Mouse (Mus musculus): ENCODE data around the gene Stag1. TPM values are rescaled to one million over a fixed set of nuclear protein-coding genes. Genes with fewer than 3 reads are reported as not detected.
A peak's percentile ranks its signal among the peaks of the same experiment; 100 is the strongest.

The Stag1 gene
- polyA plus RNA-seq, 1 experiment from 2014 or later: 50.6 TPM

GRCm38 (mm10) chr9:100571511-100571910, 26.1 kb upstream of the Stag1 start:
- H3K27ac ChIP-seq (ENCODE audit: low read depth, low read length): no peak overlapping the region
- WGBS: 73% methylated on average over 1 of the region's 1 CpGs
- ATAC-seq (ENCODE audit: insufficient read depth, low FRiP score, low TSS enrichment): no peak

GRCm38 (mm10) chr9:100573300-100573699, 24.3 kb upstream of the Stag1 start:
- Histone ChIP-seq H3K4me1 (ENCODE audit: control insufficient read depth, insufficient read depth, low read length) (0 out of 2 replicates have a peak, but pooled peaks cover 2% of the 10 kb centered on the region), H3K9me3 (ENCODE audit: control insufficient read depth, low read length) (no peaks in the 10 kb centered on the region), H3K27ac (ENCODE audit: low read depth, low read length) (no peak overlapping the region), H3K9ac (ENCODE audit: low read length) (no peak overlapping the region), H3K27me3 (ENCODE audit: control insufficient read depth, insufficient read depth, low read length) (no peaks in the 10 kb centered on the region), H3K36me3 (ENCODE audit: control insufficient read depth, insufficient read depth, low read length) (no peaks in the 10 kb centered on the region), H3K4me2 (ENCODE audit: low read depth) (no peak overlapping the region), H3K4me3 (ENCODE audit: low read depth, low read length) (no peak overlapping the region)
- 78% methylated on average over 2 of the region's 2 CpGs for WGBS
- ATAC-seq (ENCODE audit: insufficient read depth, low FRiP score, low TSS enrichment) (no peak), DNase-seq (ENCODE audit: low spot score) (no peak)

More at GRCm38 (mm10) chr9:100571511-100571910, 26.1 kb upstream of the Stag1 start:
- Histone ChIP-seq H3K9me3 (ENCODE audit: control insufficient read depth, low read length) (no peaks in the 10 kb centered on the region), H3K4me3 (ENCODE audit: low read depth, low read length) (no peak overlapping the region), H3K36me3 (ENCODE audit: control insufficient read depth, insufficient read depth, low read length) (no peaks in the 10 kb centered on the region), H3K27me3 (ENCODE audit: control insufficient read depth, insufficient read depth, low read length) (no peaks in the 10 kb centered on the region), H3K4me2 (ENCODE audit: low read depth) (peak overlapping the region; percentile 65; the same call in 1 of the 2 replicates), H3K9ac (ENCODE audit: low read length) (no peak overlapping the region), H3K4me1 (ENCODE audit: control insufficient read depth, insufficient read depth, low read length) (0 out of 2 replicates have a peak, but pooled peaks cover 2% of the 10 kb centered on the region)
- no peak for DNase-seq (ENCODE audit: low spot score)

- H3K27me3 ChIP-seq (ENCODE audit: control insufficient read depth, insufficient read depth, low read length): no peaks in the 10 kb centered on the region
- ATAC-seq (ENCODE audit: insufficient read depth, low FRiP score, low TSS enrichment): no peak
- 70% methylated on average over 5 of the region's 5 CpGs for WGBS
- H3K4me2 ChIP-seq (ENCODE audit: low read depth): no peak overlapping the region
- H3K4me1 ChIP-seq (ENCODE audit: control insufficient read depth, insufficient read depth, low read length): 0 out of 2 replicates have a peak, but pooled peaks cover 2% of the 10 kb centered on the region
- no peak overlapping the region for H3K4me3 ChIP-seq (ENCODE audit: low read depth, low read length)
- H3K27ac ChIP-seq (ENCODE audit: low read depth, low read length): no peak overlapping the region
- no peaks in the 10 kb centered on the region for H3K36me3 ChIP-seq (ENCODE audit: control insufficient read depth, insufficient read depth, low read length)
- no peaks in the 10 kb centered on the region for H3K9me3 ChIP-seq (ENCODE audit: control insufficient read depth, low read length)
- H3K9ac ChIP-seq (ENCODE audit: low read length): no peak overlapping the region
- DNase-seq (ENCODE audit: low spot score): no peak
These were observed 23.7 kb upstream of the Stag1 start for GRCm38 (mm10) chr9:100573942-100574341.

- no peak overlapping the region for H3K4me2 ChIP-seq (ENCODE audit: low read depth)
- no peak overlapping the region for H3K4me3 ChIP-seq (ENCODE audit: low read depth, low read length)
- no peaks in the 10 kb centered on the region for H3K36me3 ChIP-seq (ENCODE audit: control insufficient read depth, insufficient read depth, low read length)
- no peak for DNase-seq (ENCODE audit: low spot score)
- no peaks in the 10 kb centered on the region for H3K27me3 ChIP-seq (ENCODE audit: control insufficient read depth, insufficient read depth, low read length)
- 70% methylated on average over 20 of the region's 20 CpGs for WGBS
- no peaks in the 10 kb centered on the region for H3K9me3 ChIP-seq (ENCODE audit: control insufficient read depth, low read length)
- H3K27ac ChIP-seq (ENCODE audit: low read depth, low read length): no peak overlapping the region
- H3K9ac ChIP-seq (ENCODE audit: low read length): no peak overlapping the region
- H3K4me1 ChIP-seq (ENCODE audit: control insufficient read depth, insufficient read depth, low read length): peaks cover 5% of the 10 kb centered on the region; the same call in 1 of the 2 replicates
- ATAC-seq (ENCODE audit: insufficient read depth, low FRiP score, low TSS enrichment): no peak
These were observed 17.3 kb upstream of the Stag1 start for GRCm38 (mm10) chr9:100580196-100580740.

GRCm38 (mm10) chr9:100581543-100582492, 15.8 kb upstream of the Stag1 start:
- no peaks in the 10 kb centered on the region for H3K36me3 ChIP-seq (ENCODE audit: control insufficient read depth, insufficient read depth, low read length)
- 29% methylated on average over 13 of the region's 13 CpGs for WGBS
- no peak overlapping the region for H3K27ac ChIP-seq (ENCODE audit: low read depth, low read length)
- H3K9ac ChIP-seq (ENCODE audit: low read length): no peak overlapping the region
- no peaks in the 10 kb centered on the region for H3K9me3 ChIP-seq (ENCODE audit: control insufficient read depth, low read length)
- no peak overlapping the region for H3K4me3 ChIP-seq (ENCODE audit: low read depth, low read length)
- H3K4me2 ChIP-seq (ENCODE audit: low read depth): no peak overlapping the region
- peak; percentile 59 for DNase-seq (ENCODE audit: low spot score)
- peaks cover 5% of the 10 kb centered on the region; the same call in 1 of the 2 replicates for H3K4me1 ChIP-seq (ENCODE audit: control insufficient read depth, insufficient read depth, low read length)
- H3K27me3 ChIP-seq (ENCODE audit: control insufficient read depth, insufficient read depth, low read length): no peaks in the 10 kb centered on the region
- ATAC-seq (ENCODE audit: insufficient read depth, low FRiP score, low TSS enrichment): peak; percentile 38

GRCm38 (mm10) chr9:100582883-100583575, 14.6 kb upstream of the Stag1 start:
- H3K27ac ChIP-seq (ENCODE audit: low read depth, low read length): no peak overlapping the region
- no peak for DNase-seq (ENCODE audit: low spot score)
- no peak overlapping the region for H3K9ac ChIP-seq (ENCODE audit: low read length)
- ATAC-seq (ENCODE audit: insufficient read depth, low FRiP score, low TSS enrichment): no peak
- H3K9me3 ChIP-seq (ENCODE audit: control insufficient read depth, low read length): no peaks in the 10 kb centered on the region
- H3K27me3 ChIP-seq (ENCODE audit: control insufficient read depth, insufficient read depth, low read length): no peaks in the 10 kb centered on the region
- 81% methylated on average over 13 of the region's 13 CpGs for WGBS
- H3K36me3 ChIP-seq (ENCODE audit: control insufficient read depth, insufficient read depth, low read length): no peaks in the 10 kb centered on the region
- peaks cover 5% of the 10 kb centered on the region; the same call in 1 of the 2 replicates for H3K4me1 ChIP-seq (ENCODE audit: control insufficient read depth, insufficient read depth, low read length)
- no peak overlapping the region for H3K4me3 ChIP-seq (ENCODE audit: low read depth, low read length)
- no peak overlapping the region for H3K4me2 ChIP-seq (ENCODE audit: low read depth)

GRCm38 (mm10) chr9:100584031-100584430, 13.6 kb upstream of the Stag1 start:
- Histone ChIP-seq H3K27ac (ENCODE audit: low read depth, low read length) (no peak overlapping the region), H3K4me3 (ENCODE audit: low read depth, low read length) (no peak overlapping the region), H3K4me1 (ENCODE audit: control insufficient read depth, insufficient read depth, low read length) (peaks cover 5% of the 10 kb centered on the region; the same call in 1 of the 2 replicates), H3K36me3 (ENCODE audit: control insufficient read depth, insufficient read depth, low read length) (no peaks in the 10 kb centered on the region), H3K4me2 (ENCODE audit: low read depth) (no peak overlapping the region), H3K9me3 (ENCODE audit: control insufficient read depth, low read length) (no peaks in the 10 kb centered on the region), H3K9ac (ENCODE audit: low read length) (no peak overlapping the region), H3K27me3 (ENCODE audit: control insufficient read depth, insufficient read depth, low read length) (no peaks in the 10 kb centered on the region)
- ATAC-seq (ENCODE audit: insufficient read depth, low FRiP score, low TSS enrichment): no peak
- 90% methylated on average over 4 of the region's 4 CpGs for WGBS
- DNase-seq (ENCODE audit: low spot score): no peak

- no peak overlapping the region for H3K9ac ChIP-seq (ENCODE audit: low read length)
- no peaks in the 10 kb centered on the region for H3K36me3 ChIP-seq (ENCODE audit: control insufficient read depth, insufficient read depth, low read length)
- H3K27ac ChIP-seq (ENCODE audit: low read depth, low read length): no peak overlapping the region
- no peak for ATAC-seq (ENCODE audit: insufficient read depth, low FRiP score, low TSS enrichment)
- no peaks in the 10 kb centered on the region for H3K9me3 ChIP-seq (ENCODE audit: control insufficient read depth, low read length)
- 73% methylated on average over 4 of the region's 4 CpGs for WGBS
- no peaks in the 10 kb centered on the region for H3K4me1 ChIP-seq (ENCODE audit: control insufficient read depth, insufficient read depth, low read length)
- no peak overlapping the region for H3K4me3 ChIP-seq (ENCODE audit: low read depth, low read length)
- DNase-seq (ENCODE audit: low spot score): no peak
- H3K4me2 ChIP-seq (ENCODE audit: low read depth): no peak overlapping the region
- H3K27me3 ChIP-seq (ENCODE audit: control insufficient read depth, insufficient read depth, low read length): no peaks in the 10 kb centered on the region
These were observed 7.1 kb upstream of the Stag1 start for GRCm38 (mm10) chr9:100590462-100590861.

All from neural tube, embryonic 11.5 days (tissue).